Comparison of ENCODE assay signal across 7 mouse cellular contexts in the genomic region with DNA sequence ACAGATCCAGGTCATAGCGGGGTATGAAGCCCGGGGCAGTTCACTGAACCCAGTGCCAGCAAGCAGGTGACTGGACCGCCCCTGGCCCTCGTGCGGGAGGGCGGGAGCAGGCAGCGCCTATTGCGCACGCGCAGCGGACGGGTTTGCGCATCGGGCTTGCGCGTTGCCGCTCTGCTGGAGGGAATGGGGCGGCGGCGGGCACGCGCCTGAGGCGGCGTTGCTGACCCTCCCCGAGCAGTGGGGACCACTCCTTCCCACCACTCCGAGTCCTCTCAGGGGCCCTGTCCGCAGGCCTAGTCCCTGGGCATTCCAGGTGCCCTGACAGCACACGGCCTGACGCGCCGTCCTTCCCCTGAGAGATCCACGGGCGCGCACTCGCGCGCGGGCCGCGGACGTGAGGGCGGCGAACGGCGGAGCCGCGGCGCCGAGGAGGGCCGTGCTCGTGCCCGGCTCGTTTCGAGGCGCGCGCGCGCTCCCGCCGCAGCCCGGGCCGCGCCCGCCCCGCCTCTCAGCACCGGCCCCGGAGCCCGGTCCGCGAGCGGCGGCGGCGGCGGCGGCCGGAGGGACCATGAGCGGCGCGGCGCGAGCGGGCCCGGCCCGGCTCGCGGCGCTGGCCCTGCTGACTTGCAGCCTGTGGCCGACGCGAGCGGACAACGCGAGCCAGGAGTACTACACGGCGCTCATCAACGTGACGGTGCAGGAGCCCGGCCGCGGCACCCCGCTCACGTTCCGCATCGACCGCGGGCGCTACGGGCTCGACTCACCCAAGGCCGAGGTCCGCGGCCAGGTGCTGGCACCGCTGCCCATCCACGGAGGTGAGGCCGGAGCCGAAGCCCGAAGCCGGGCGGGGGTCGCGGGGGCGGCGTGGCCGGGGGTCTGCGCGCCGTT. TPM values are rescaled to one million over a fixed set of nuclear protein-coding genes. Genes with fewer than 3 reads are reported as not detected.
A peak's percentile ranks its signal among the peaks of the same experiment; 100 is the strongest.
DNase-seq lines count a peak whose midpoint lies in the region; ATAC-seq and TF ChIP-seq lines count a peak whose summit lies in the region.

A gene (plus strand): TSS at position 514 of the 888 bp plus-strand sequence.

- WGBS in embryonic facial prominence, embryonic 13.5 days = under 1% methylated on average over 104 of the region's 129 CpGs
- 5% methylated on average over 129 of the region's 129 CpGs for WGBS in limb, embryonic 10.5 days
- under 1% methylated on average over 84 of the region's 129 CpGs for whole genome bisulfite sequencing in midbrain, embryonic 12.5 days
- 5% methylated on average over 128 of the region's 129 CpGs for WGBS in small intestine, adult 2 months

- ATAC-seq in embryonic facial prominence, embryonic 13.5 days (ENCODE audit: insufficient number of reproducible peaks, insufficient read depth, low FRiP score, low TSS enrichment, low read depth) = peak; percentile 84
- ATAC-seq in midbrain, embryonic 12.5 days (ENCODE audit: low FRiP score, low read depth) = peak; percentile 89

- H3K36me3 ChIP-seq in embryonic facial prominence, embryonic 13.5 days = no peaks in the 10 kb centered on the region
- no peaks in the 10 kb centered on the region for H3K36me3 ChIP-seq in limb, embryonic 10.5 days
- H3K36me3 ChIP-seq in midbrain, embryonic 12.5 days = no peaks in the 10 kb centered on the region
- no peaks in the 10 kb centered on the region for H3K36me3 ChIP-seq in small intestine, adult 2 months (ENCODE audit: control insufficient read depth, insufficient read depth, low read length)

- peak within 1 kb of the TSS; percentile 97 for H3K9ac ChIP-seq in embryonic facial prominence, embryonic 13.5 days
- peak within 1 kb of the TSS; percentile 95 for H3K9ac ChIP-seq in midbrain, embryonic 12.5 days (replicated peaks)

- H3K27me3 ChIP-seq in embryonic facial prominence, embryonic 13.5 days = no peaks in the 10 kb centered on the region; the same call in 1 of the 2 replicates
- H3K27me3 ChIP-seq in limb, embryonic 10.5 days (ENCODE audit: low read depth, poor library complexity, severe bottlenecking) = peaks cover 18% of the 10 kb centered on the region
- peaks cover 19% of the 10 kb centered on the region for H3K27me3 ChIP-seq in midbrain, embryonic 12.5 days
- no peaks in the 10 kb centered on the region; the same call in 1 of the 2 replicates for H3K27me3 ChIP-seq in small intestine, adult 2 months (ENCODE audit: control insufficient read depth, insufficient read depth, low read length)

- TF ChIP-seq POLR2A in small intestine, adult 2 months (IDR thresholded peaks at IDR 0.05; ENCODE audit: low read depth, low read length) = peak; percentile 12; the same call in 1 of the 2 replicates

- H3K4me2 ChIP-seq in embryonic facial prominence, embryonic 13.5 days = peak within 1 kb of the TSS; percentile 66
- H3K4me2 ChIP-seq in midbrain, embryonic 12.5 days (replicated peaks) = peak within 1 kb of the TSS; percentile 62

- H3K4me3 ChIP-seq in embryonic facial prominence, embryonic 13.5 days = peak within 1 kb of the TSS; percentile 96
- H3K4me3 ChIP-seq in limb, embryonic 10.5 days = peak within 1 kb of the TSS; percentile 98
- peak within 1 kb of the TSS; percentile 78 for H3K4me3 ChIP-seq in midbrain, embryonic 12.5 days
- peak within 1 kb of the TSS; percentile 83 for H3K4me3 ChIP-seq in small intestine, adult 2 months (ENCODE audit: low read depth, low read length)

- no peak for TF ChIP-seq CTCF in small intestine, adult 2 months (IDR thresholded peaks at IDR 0.05; ENCODE audit: extremely low read depth, insufficient read length, insufficient replicate concordance, low read depth, low read length)

- peak within 1 kb of the TSS; percentile 92 for H3K27ac ChIP-seq in embryonic facial prominence, embryonic 13.5 days
- H3K27ac ChIP-seq in limb, embryonic 10.5 days = peak within 1 kb of the TSS; percentile 98
- peak within 1 kb of the TSS; percentile 94 for H3K27ac ChIP-seq in midbrain, embryonic 12.5 days (replicated peaks)
- H3K27ac ChIP-seq in small intestine, adult 2 months (ENCODE audit: insufficient read depth, low read depth, low read length) = peak within 1 kb of the TSS; percentile 88

- DNase-seq in adrenal gland, postnatal 4 days (ENCODE audit: low spot score in 2 of 2) = peak; percentile 90 to 94
- peak; percentile 96 to 97 for DNase-seq in heart, adult 18-20 months
- peak; percentile 98 for DNase-seq in kidney, adult 18-20 months
- peak; percentile 98 for DNase-seq in limb, embryonic 10.5 days (ENCODE audit: low spot score)

- H3K4me1 ChIP-seq in embryonic facial prominence, embryonic 13.5 days = peaks cover 15% of the 10 kb centered on the region
- peaks cover 29% of the 10 kb centered on the region for H3K4me1 ChIP-seq in limb, embryonic 10.5 days
- peaks cover 28% of the 10 kb centered on the region for H3K4me1 ChIP-seq in midbrain, embryonic 12.5 days
- H3K4me1 ChIP-seq in small intestine, adult 2 months (ENCODE audit: control insufficient read depth, insufficient read depth, insufficient read length, low read length) = no peaks in the 10 kb centered on the region

- H3K9me3 ChIP-seq in embryonic facial prominence, embryonic 13.5 days = no peaks in the 10 kb centered on the region
- H3K9me3 ChIP-seq in limb, embryonic 10.5 days (replicated peaks) = no peaks in the 10 kb centered on the region
- H3K9me3 ChIP-seq in midbrain, embryonic 12.5 days = no peaks in the 10 kb centered on the region

RNA-seq across cellular contexts. Expression of the gene that starts here (rescaled TPM):
- 10 to 100 TPM; 73.5 to 82.1 TPM for total RNA-seq in adrenal gland, postnatal 4 days (2021)
- polyA plus RNA-seq in embryonic facial prominence, embryonic 13.5 days (2015; fragmentation: Nextera tagmentation; extraction: Ambion mirVana) = 75.4 and 91.9 TPM in 2 replicates
- total RNA-seq in heart, adult 18-20 months (2021) = 10 to 100 TPM; 50.1 to 55.7 TPM
- polyA plus RNA-seq in limb, embryonic 10.5 days (2016; fragmentation: Nextera tagmentation; extraction: Ambion mirVana) = 55.8 and 62.5 TPM in 2 replicates
- polyA plus RNA-seq in midbrain, embryonic 12.5 days (2016; fragmentation: Nextera tagmentation; extraction: Ambion mirVana) = 83.4 and 91.3 TPM in 2 replicates
- 23.9 and 29.8 TPM in 2 replicates for polyA plus RNA-seq in small intestine, adult 2 months (2012; rRNA removed)

Comparison
In these comparisons a context has a peak if more than half of its experiments do, and no peak if none do; other contexts are left out.
1. Peak in every context shown above with its lines: DNase-seq, ATAC-seq, H3K4me3 ChIP-seq and H3K27ac ChIP-seq.